Mouse (Mus musculus) thymus, adult 2 months (tissue): ENCODE results near the gene Gsx2. TPM values are rescaled to one million over a fixed set of nuclear protein-coding genes. Genes with fewer than 3 reads are reported as not detected.

Experiments
- DNase-seq: peaks from one replicate; pipeline ENCODE4 v3.0.0; 2021
- H3K27ac ChIP-seq: fragments of 200-500 bp; 2 replicates; pipeline ENCODE4 v1.5.1; 2012; ENCODE audit warnings: low read length, control low read depth; ENCODE audit not compliant: control insufficient read depth, insufficient read depth
- H3K27me3 ChIP-seq: fragments of 200-500 bp; 2 replicates; pipeline ENCODE4 v1.6.1; 2012; ENCODE audit warnings: mild to moderate bottlenecking, low read length, moderate library complexity, mixed read lengths; ENCODE audit not compliant: control insufficient read depth, insufficient read depth
- H3K36me3 ChIP-seq: fragments of 200-500 bp; 2 replicates; pipeline ENCODE4 v1.6.1; 2012; ENCODE audit warnings: mild to moderate bottlenecking, low read length, moderate library complexity; ENCODE audit not compliant: control insufficient read depth, insufficient read depth
- H3K4me1 ChIP-seq: fragments of 200-500 bp; replicated peaks from 2 replicates; pipeline ENCODE4 v1.6.1; 2012; ENCODE audit warnings: low read length; ENCODE audit not compliant: control insufficient read depth, insufficient read depth
- H3K4me3 ChIP-seq: fragments of 200-500 bp; 2 replicates; pipeline ENCODE4 v1.5.1; 2012; ENCODE audit warnings: mild to moderate bottlenecking, low read length, control low read depth, moderate library complexity; ENCODE audit not compliant: control insufficient read depth, insufficient read depth
- CTCF ChIP-seq: fragments of 200-500 bp; IDR thresholded peaks from 2 replicates; pipeline ENCODE4 v1.5.1; 2012; ENCODE audit warnings: mild to moderate bottlenecking, control low read depth, low read length, moderate library complexity, borderline replicate concordance; ENCODE audit not compliant: control insufficient read depth, poor library complexity, insufficient read depth; ENCODE audit errors: extremely low read depth
- POLR2A ChIP-seq: fragments of 200-500 bp; IDR thresholded peaks from 2 replicates; pipeline ENCODE4 v1.6.1; 2012; ENCODE audit warnings: mild to moderate bottlenecking, low read length, control low read depth, moderate library complexity; ENCODE audit not compliant: control insufficient read depth, poor library complexity, insufficient read depth; ENCODE audit errors: extremely low read depth
- WGBS: fragments of 180-500 bp; shearing (Covaris S2); methylation state at CpG from one replicate; pipeline ENCODE4 v1.1.7; 2018; 5-methylcytosine and 5-hydroxymethylcytosine counted together
- polyA plus RNA-seq: library from polyadenylated mRNA; depleted of rRNA; stranded (reverse); fragments of >200 nt; gene quantifications from 2 replicates; pipeline ENCODE4 v1.2.3, GENCODE M21; 2012; rRNA removed

Gene Gsx2
- polyA plus RNA-seq, 1 experiment, result not detected

DNA sequence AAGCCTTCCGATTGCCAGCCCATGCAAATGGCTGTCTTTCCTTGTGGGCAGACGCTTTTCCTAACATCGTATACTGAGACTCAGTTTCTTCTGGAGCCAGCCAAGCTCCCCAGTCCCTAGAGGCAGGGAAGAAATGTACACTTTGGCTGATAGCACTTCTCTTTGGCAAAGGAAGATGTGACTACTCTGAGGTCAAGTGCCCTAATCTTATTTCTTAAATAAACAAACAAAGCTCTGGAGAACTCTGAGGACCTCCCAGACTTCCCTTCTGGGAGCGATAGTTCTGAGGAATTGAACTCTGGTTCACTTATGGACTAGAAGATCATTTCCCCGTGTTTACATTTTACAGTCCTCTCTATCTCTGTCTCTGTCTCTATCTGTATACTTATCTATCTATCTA is 34.0 kb downstream of the Gsx2 start:
- DNase-seq, result no peak
- H3K27me3 ChIP-seq, result no peaks in the 10 kb centered on the region
- WGBS, result 66% methylated on average over 5 of the region's 5 CpGs
- no peak overlapping the region for H3K4me3 ChIP-seq
- no peaks in the 10 kb centered on the region for H3K36me3 ChIP-seq
- H3K27ac ChIP-seq, result no peak overlapping the region
- no peaks in the 10 kb centered on the region for H3K4me1 ChIP-seq
- TF ChIP-seq CTCF (no peak), POLR2A (no peak)

DNA sequence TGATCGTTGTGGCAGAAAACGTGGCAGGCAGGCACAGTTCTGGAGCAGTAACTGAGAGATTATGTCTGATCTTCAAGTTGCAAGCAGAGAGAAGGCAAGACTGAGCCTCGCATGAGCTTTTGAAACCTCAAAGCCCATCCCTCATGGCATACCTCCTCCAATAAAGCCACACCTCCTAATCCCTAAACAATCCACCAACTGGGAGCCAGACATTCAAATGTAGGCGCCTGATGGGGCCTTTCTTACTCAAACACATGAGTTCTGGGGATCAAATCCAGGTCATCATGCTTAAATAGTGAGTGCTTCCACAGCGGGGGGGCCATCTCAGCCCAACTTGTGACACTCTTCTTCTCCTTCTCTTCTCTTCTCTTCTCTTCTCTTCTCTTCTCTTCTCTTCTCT is 36.4 kb downstream of the Gsx2 start:
- DNase-seq, result no peak
- no peaks in the 10 kb centered on the region for H3K27me3 ChIP-seq
- H3K27ac ChIP-seq, result no peak overlapping the region
- TF ChIP-seq CTCF (no peak), POLR2A (no peak)
- no peaks in the 10 kb centered on the region for H3K36me3 ChIP-seq
- H3K4me3 ChIP-seq, result no peak overlapping the region
- 81% methylated on average over 5 of the region's 5 CpGs for WGBS
- no peaks in the 10 kb centered on the region for H3K4me1 ChIP-seq

DNA sequence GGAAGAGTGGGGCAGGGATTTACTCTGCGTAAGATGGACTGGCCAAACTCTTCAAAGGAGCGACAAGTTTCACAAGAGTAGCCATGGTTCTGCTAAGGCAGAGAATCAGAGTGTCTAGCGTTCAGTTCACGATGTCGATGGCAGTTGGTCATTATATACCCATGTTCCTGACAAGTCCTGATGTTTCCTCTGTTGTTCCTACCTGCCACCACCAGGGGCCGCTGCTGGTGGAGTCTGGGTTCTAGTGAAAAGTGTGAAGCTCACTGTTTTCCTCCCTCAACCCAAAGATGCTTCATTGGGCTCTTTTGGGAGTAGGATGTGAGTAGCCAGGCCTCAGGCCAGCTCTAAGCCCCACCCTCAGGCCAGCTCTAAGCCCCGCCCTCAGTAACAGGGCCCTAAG is 43.4 kb downstream of the Gsx2 start:
- no peaks in the 10 kb centered on the region for H3K36me3 ChIP-seq

GRCm38 (mm10) chr5:75121646-75122045 is 46.2 kb downstream of the Gsx2 start:
- DNase-seq, result no peak

More for the DNA sequence above, 43.4 kb downstream of the Gsx2 start:
- H3K4me3 ChIP-seq, result no peak overlapping the region
- WGBS, result 78% methylated on average over 7 of the region's 7 CpGs
- no peaks in the 10 kb centered on the region for H3K4me1 ChIP-seq
- DNase-seq, result peak; percentile 48
- TF ChIP-seq POLR2A (no peak), CTCF (no peak)
- H3K27ac ChIP-seq, result no peak overlapping the region
- H3K27me3 ChIP-seq, result no peaks in the 10 kb centered on the region

More at GRCm38 (mm10) chr5:75121646-75122045, 46.2 kb downstream of the Gsx2 start:
- Histone ChIP-seq H3K27me3 (no peaks in the 10 kb centered on the region), H3K27ac (no peak overlapping the region), H3K4me1 (no peaks in the 10 kb centered on the region), H3K36me3 (no peaks in the 10 kb centered on the region), H3K4me3 (no peak overlapping the region)
- WGBS, result 59% methylated on average over 5 of the region's 5 CpGs
- TF ChIP-seq CTCF (no peak), POLR2A (no peak)

Other genes starting within 250 kb of the Gsx2 start
- gene Chic2, start 30.8 kb upstream of the Gsx2 start, polyA plus RNA-seq, result 12.7 and 12.8 TPM in 2 replicates
- gene Pdgfra, start 76.7 kb downstream of the Gsx2 start, polyA plus RNA-seq, result 1.8 and 3.4 TPM in 2 replicates